Mouse (Mus musculus) kidney, embryonic 16.5 days (tissue): ENCODE results near the gene Galntl6. TPM values are rescaled to one million over a fixed set of nuclear protein-coding genes. Genes with fewer than 3 reads are reported as not detected.

Experiments used
- ATAC-seq: fragments of 200-750 bp; cut with Nextera tagmentation; 2 replicates; pipeline ENCODE4 v1.8.0; 2017; ENCODE audit warnings: moderate TSS enrichment; ENCODE audit not compliant: low FRiP score, low TSS enrichment
- H3K27ac ChIP-seq: fragments of 300-500 bp; sonication (generic); 2 replicates; pipeline ENCODE4 v1.5.1; 2014; ENCODE audit warnings: low read length
- H3K27me3 ChIP-seq: fragments of 300-500 bp; sonication (generic); 2 replicates; pipeline ENCODE4 v1.6.1; 2014; ENCODE audit warnings: low read length, control low read depth, mixed read lengths; ENCODE audit not compliant: insufficient read depth
- H3K36me3 ChIP-seq: fragments of 300-500 bp; sonication (generic); 2 replicates; pipeline ENCODE4 v1.6.1; 2014; ENCODE audit warnings: low read length, control low read depth, mixed read lengths; ENCODE audit not compliant: insufficient read depth
- H3K4me1 ChIP-seq: fragments of 300-500 bp; sonication (generic); 2 replicates; pipeline ENCODE4 v1.6.1; 2014; ENCODE audit warnings: low read length, control low read depth, mixed read lengths; ENCODE audit not compliant: insufficient read depth
- H3K4me2 ChIP-seq: fragments of 300-500 bp; sonication (generic); replicated peaks from 2 replicates; pipeline ENCODE4 v1.6.1; 2014; ENCODE audit warnings: low read depth, low read length
- H3K4me3 ChIP-seq: fragments of 300-500 bp; sonication (generic); 2 replicates; pipeline ENCODE4 v1.5.1; 2014; ENCODE audit warnings: mild to moderate bottlenecking, low read length
- H3K9ac ChIP-seq: fragments of 300-500 bp; sonication (generic); replicated peaks from 2 replicates; pipeline ENCODE4 v1.6.1; 2014; ENCODE audit warnings: low read length
- H3K9me3 ChIP-seq: fragments of 300-500 bp; sonication (generic); 2 replicates; pipeline ENCODE4 v1.6.1; 2016; ENCODE audit warnings: low read length, control low read depth
- WGBS: fragments of 180-500 bp; shearing (Covaris S2); extraction: QIAGEN DNeasy Blood & Tissue Kit; methylation state at CpG from one replicate; pipeline ENCODE4 v1.1.7; 2014; 5-methylcytosine and 5-hydroxymethylcytosine counted together
- polyA plus RNA-seq: library from polyadenylated mRNA; unstranded; fragments of >200 nt; fragmentation: Nextera tagmentation; extraction: Ambion mirVana; gene quantifications from 2 replicates; pipeline ENCODE4 v1.2.1, GENCODE M21; 2015

Galntl6 gene
- polyA plus RNA-seq, 1 experiment from 2014 or later, result 1.4 TPM

GRCm38 (mm10) chr8:58234220-58234619 is 678.2 kb downstream of the Galntl6 start:
- no peak overlapping the region for H3K27ac ChIP-seq
- no peaks in the 10 kb centered on the region for H3K4me1 ChIP-seq
- H3K27me3 ChIP-seq, result no peaks in the 10 kb centered on the region
- 34% methylated on average over 2 of the region's 2 CpGs for WGBS
- H3K4me2 ChIP-seq, result no peak overlapping the region
- ATAC-seq, result no peak
- no peak overlapping the region for H3K4me3 ChIP-seq
- no peak overlapping the region for H3K9ac ChIP-seq
- H3K9me3 ChIP-seq, result no peaks in the 10 kb centered on the region
- no peaks in the 10 kb centered on the region for H3K36me3 ChIP-seq

DNA sequence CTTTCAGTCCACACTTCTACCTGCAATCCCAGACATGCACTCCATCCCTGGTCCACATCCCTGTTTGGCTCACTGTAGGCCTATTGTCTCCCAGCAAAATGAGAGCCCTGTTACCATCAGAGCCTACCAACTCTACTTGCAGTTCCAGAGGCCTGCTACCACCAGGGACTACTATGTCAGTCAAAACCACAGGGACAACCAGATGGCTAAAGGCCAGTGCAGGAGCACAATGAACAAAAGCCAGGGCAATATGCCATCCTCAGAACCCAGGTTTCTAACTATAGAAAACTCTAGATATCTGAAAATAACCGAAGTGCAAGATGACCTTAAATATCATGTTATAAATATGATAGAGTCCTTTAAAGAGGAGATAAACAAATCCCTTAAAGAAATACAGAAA is 683.7 kb downstream of the Galntl6 start:
- ATAC-seq, result no peak

GRCm38 (mm10) chr8:58217885-58218284 is 694.6 kb downstream of the Galntl6 start:
- H3K27me3 ChIP-seq, result no peaks in the 10 kb centered on the region
- no peak overlapping the region for H3K4me2 ChIP-seq
- no peaks in the 10 kb centered on the region for H3K4me1 ChIP-seq
- ATAC-seq, result no peak
- H3K36me3 ChIP-seq, result no peaks in the 10 kb centered on the region
- no peak overlapping the region for H3K27ac ChIP-seq
- 47% methylated on average over 8 of the region's 8 CpGs for WGBS
- H3K9me3 ChIP-seq, result no peaks in the 10 kb centered on the region
- no peak overlapping the region for H3K9ac ChIP-seq
- H3K4me3 ChIP-seq, result no peak overlapping the region

More for the DNA sequence above, 683.7 kb downstream of the Galntl6 start:
- WGBS, result 76% methylated on average over 1 of the region's 1 CpGs
- Histone ChIP-seq H3K4me3 (no peak overlapping the region), H3K9ac (no peak overlapping the region), H3K27me3 (no peaks in the 10 kb centered on the region), H3K9me3 (no peaks in the 10 kb centered on the region), H3K4me1 (no peaks in the 10 kb centered on the region), H3K4me2 (no peak overlapping the region), H3K27ac (no peak overlapping the region), H3K36me3 (no peaks in the 10 kb centered on the region)

- WGBS, result 88% methylated on average over 1 of the region's 1 CpGs
- no peak for ATAC-seq
- Histone ChIP-seq H3K9ac (no peak overlapping the region), H3K4me3 (no peak overlapping the region), H3K27me3 (no peaks in the 10 kb centered on the region), H3K27ac (no peak overlapping the region), H3K9me3 (no peaks in the 10 kb centered on the region), H3K36me3 (no peaks in the 10 kb centered on the region), H3K4me2 (no peak overlapping the region), H3K4me1 (no peaks in the 10 kb centered on the region)
Measured at GRCm38 (mm10) chr8:58189694-58190093, 722.7 kb downstream of the Galntl6 start.

- no peak overlapping the region for H3K9ac ChIP-seq
- H3K4me2 ChIP-seq, result no peak overlapping the region
- no peak for ATAC-seq
- H3K4me3 ChIP-seq, result no peak overlapping the region
- H3K36me3 ChIP-seq, result no peaks in the 10 kb centered on the region
- H3K9me3 ChIP-seq, result no peaks in the 10 kb centered on the region
- H3K27me3 ChIP-seq, result no peaks in the 10 kb centered on the region
- H3K27ac ChIP-seq, result no peak overlapping the region
- 21% methylated on average over 1 of the region's 1 CpGs for WGBS
- H3K4me1 ChIP-seq, result no peaks in the 10 kb centered on the region
Measured at GRCm38 (mm10) chr8:58146961-58147360, 765.5 kb downstream of the Galntl6 start.

DNA sequence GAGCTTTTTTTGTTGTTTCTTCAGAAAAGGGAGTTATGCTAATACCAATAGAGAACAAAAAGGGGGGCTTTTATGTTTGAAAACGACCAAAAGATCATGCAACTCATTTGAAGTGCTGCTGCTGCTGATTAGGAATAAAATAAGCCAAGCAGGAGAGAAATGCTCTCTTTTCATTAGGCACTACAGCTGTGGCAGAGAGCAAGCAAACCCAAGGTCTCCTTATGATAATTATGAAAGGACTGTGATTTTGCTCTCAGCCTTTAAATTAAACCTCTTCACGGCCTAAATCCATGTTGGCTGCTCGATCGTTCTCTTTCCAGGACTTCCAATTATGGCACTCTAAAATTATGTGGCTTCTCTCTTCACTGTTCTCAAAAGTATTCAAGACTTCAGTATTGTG is 825.7 kb downstream of the Galntl6 start:
- Histone ChIP-seq H3K9me3 (no peaks in the 10 kb centered on the region), H3K4me2 (no peak overlapping the region), H3K4me1 (no peaks in the 10 kb centered on the region), H3K27me3 (no peaks in the 10 kb centered on the region), H3K4me3 (no peak overlapping the region), H3K9ac (no peak overlapping the region), H3K36me3 (no peaks in the 10 kb centered on the region), H3K27ac (no peak overlapping the region)
- WGBS, result 85% methylated on average over 4 of the region's 4 CpGs
- no peak for ATAC-seq

- Histone ChIP-seq H3K4me1 (no peaks in the 10 kb centered on the region), H3K4me3 (no peak overlapping the region), H3K4me2 (no peak overlapping the region), H3K36me3 (no peaks in the 10 kb centered on the region), H3K27me3 (no peaks in the 10 kb centered on the region), H3K27ac (no peak overlapping the region), H3K9ac (no peak overlapping the region), H3K9me3 (no peaks in the 10 kb centered on the region)
- ATAC-seq, result no peak
- WGBS, result 79% methylated on average over 6 of the region's 6 CpGs
Measured at GRCm38 (mm10) chr8:58084931-58085330, 827.5 kb downstream of the Galntl6 start.

DNA sequence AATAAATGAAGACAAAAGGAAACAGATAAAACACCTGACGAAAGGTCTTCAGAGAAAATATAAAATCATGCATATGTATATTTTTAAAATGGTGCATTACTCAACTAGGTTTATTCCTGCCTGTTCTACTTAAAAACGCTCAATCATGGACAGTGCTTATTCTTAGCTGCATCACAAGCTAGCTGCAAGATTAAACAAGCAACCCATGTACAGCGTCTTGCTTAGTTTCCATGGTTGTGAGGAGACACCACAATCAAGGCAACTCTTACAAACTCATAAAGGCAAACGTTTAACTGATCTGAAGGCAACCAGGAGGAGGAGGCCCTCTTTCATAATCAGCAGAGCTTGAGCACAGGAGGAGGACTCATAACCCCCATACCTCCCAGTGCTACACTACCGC is 830.7 kb downstream of the Galntl6 start:
- WGBS, result 81% methylated on average over 5 of the region's 5 CpGs
- no peak overlapping the region for H3K4me2 ChIP-seq
- no peaks in the 10 kb centered on the region for H3K36me3 ChIP-seq
- no peak overlapping the region for H3K27ac ChIP-seq
- H3K4me3 ChIP-seq, result no peak overlapping the region
- H3K27me3 ChIP-seq, result no peaks in the 10 kb centered on the region
- no peak overlapping the region for H3K9ac ChIP-seq
- ATAC-seq, result no peak
- H3K4me1 ChIP-seq, result no peaks in the 10 kb centered on the region
- H3K9me3 ChIP-seq, result no peaks in the 10 kb centered on the region

DNA sequence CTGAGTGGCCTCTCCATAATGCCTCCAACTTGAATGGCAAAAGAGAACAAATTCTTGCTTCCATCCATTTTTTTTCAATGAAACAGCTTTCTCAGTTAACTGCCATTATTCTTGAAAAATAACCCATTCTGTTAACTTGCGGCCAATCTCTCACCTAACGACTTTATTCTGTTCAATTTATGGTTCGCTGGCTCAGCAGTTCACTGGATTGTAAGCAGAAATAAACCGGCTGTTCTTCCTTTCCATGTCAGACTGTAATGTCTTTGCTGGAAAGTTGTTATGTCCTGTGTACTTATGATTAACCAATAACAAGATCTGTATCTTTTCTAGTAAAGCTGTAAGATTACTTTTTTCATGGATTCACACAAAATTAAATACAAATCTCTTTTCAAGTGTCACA is 837.8 kb downstream of the Galntl6 start:
- no peak overlapping the region for H3K9ac ChIP-seq
- peaks cover 5% of the 10 kb centered on the region; the same call in 1 of the 2 replicates for H3K4me1 ChIP-seq
- H3K4me3 ChIP-seq, result no peak overlapping the region
- no peaks in the 10 kb centered on the region for H3K36me3 ChIP-seq
- H3K9me3 ChIP-seq, result no peaks in the 10 kb centered on the region
- no peak overlapping the region for H3K27ac ChIP-seq
- H3K4me2 ChIP-seq, result no peak overlapping the region
- WGBS, result 15% methylated on average over 4 of the region's 4 CpGs
- no peaks in the 10 kb centered on the region for H3K27me3 ChIP-seq
- peak; percentile 19; the same call in 1 of the 2 replicates for ATAC-seq

DNA sequence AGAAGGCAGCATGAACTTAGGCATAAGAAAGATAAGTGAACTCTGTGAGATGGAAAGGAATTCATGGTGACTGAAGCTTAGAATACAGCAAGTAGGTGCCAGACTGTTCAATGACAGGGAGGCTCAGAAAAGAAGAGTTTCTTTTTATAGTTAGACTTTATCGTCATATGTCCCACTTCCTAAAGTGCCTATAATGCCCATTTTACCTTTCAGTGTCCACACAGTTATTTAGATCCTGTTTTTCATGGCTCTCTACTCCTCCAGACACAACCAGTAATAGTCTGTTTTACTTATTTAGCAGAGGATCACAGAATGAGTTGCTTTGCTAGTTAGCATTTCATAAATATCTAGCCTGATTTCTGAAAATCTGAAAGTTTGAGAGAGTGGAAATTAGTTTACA is 838.7 kb downstream of the Galntl6 start:
- Histone ChIP-seq H3K4me2 (no peak overlapping the region), H3K9ac (no peak overlapping the region), H3K9me3 (no peaks in the 10 kb centered on the region), H3K36me3 (no peaks in the 10 kb centered on the region), H3K4me3 (no peak overlapping the region), H3K4me1 (peaks cover 5% of the 10 kb centered on the region; the same call in 1 of the 2 replicates), H3K27ac (no peak overlapping the region), H3K27me3 (no peaks in the 10 kb centered on the region)
- WGBS, result 83% methylated on average over 1 of the region's 1 CpGs
- ATAC-seq, result no peak
